Mouse (Mus musculus) left cerebral cortex, postnatal 36 days (tissue): ENCODE data around the gene Isy1. TPM values are rescaled to one million over a fixed set of nuclear protein-coding genes. Genes with fewer than 3 reads are reported as not detected.

Experiments
- DNase-seq, 2 experiments: peaks; one replicate each; pipeline ENCODE4 v3.0.0; 2021 to 2022; ENCODE audit warnings: low spot score in 2 of 2, mixed read lengths in 1 of 2
- intact Hi-C: fragments of 180-260 bp; cut with DNase I; formaldehyde crosslinking; loops from one replicate; pipeline ENCODE4 v1.15.1; 2025
- total RNA-seq, 2 experiments: library from RNA; stranded (reverse); gene quantifications; 2 replicates each; pipeline ENCODE4 v1.2.3; 2021

Gene Isy1
- total RNA-seq: 10 to 100 TPM; 24.3 to 39.2 TPM

DNA sequence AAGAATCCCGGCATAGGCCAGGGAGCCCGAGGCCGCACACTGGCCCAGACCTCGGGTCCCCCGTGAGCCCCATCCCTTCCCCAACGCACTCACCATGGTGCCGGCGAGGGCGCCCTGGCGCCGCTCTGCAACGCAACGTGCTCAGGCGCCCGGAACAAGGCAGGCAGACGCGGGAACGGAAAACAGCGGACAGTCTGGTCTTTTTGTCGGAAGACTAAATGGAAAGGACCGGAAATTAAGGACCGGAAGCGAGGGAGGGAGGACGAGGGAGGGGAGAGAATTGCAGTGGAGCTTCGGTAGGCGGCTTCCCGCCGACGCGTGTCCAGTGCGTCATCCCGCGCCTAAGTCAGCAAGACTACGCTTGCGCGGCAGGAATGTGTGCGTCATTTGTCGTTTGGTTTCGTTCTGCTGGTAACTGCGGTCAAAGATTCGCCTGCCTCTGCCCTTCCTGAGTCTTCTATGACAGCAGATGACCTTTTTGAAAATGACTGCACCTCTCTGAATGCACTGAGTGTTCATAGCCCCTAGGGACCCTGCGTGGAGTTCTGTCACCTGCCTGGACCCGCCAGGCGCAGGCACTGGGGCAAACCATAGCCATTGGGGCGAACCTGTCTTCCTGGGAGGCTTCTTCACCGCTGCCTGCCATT is at the start of gene Isy1:
Gene Isy1 (minus strand): TSS at position 248 of the 647 bp plus-strand sequence.
- DNase-seq: peak; percentile 95 to 96
- intact Hi-C loops: loop anchor here (1.0 to 10.0 kb wide), 4 partner anchors 13 to 146 kb away; partner anchors contain the start of genes Cnbp, Copg1 and H1fx

DNA sequence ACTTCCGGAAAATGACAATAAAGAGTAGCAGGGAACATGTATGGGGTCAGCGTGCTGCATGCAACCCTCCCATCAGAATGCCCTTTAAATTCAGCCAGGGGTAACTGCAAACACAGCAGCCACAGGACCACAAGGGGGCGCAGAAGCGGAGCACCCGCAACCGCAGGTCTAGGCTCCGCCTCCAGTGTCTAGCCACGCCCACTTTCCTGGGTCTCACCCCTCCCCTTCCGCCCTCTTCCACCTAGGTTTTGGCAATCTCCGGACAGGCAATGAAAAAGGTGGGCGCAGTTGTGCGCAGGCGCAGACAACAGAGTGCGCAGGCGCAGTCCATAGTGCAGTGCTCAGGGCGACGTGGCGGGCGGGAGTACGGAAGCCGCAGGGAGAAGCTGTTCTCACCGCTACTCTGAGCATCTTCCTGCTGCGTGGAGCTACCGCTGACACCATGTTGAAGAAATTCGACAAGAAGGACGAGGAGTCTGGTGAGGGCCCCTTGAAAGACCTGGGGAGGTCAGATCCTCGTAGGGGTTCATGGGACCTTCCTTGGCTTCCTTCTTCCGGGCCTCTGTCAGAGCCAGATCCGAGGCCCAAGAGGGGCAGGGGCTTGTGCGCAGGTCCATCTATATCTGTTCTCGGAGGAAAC is 49.1 kb upstream of the Isy1 start, which contains the start of gene Copg1:
Gene Copg1 (plus strand): TSS at position 221 of the 640 bp plus-strand sequence.
- intact Hi-C loops: loop anchor here (2.0 to 5.0 kb wide), 3 partner anchors 37 to 105 kb away; partner anchors contain the start of genes Cnbp, Gm45140 and Isy1

DNA sequence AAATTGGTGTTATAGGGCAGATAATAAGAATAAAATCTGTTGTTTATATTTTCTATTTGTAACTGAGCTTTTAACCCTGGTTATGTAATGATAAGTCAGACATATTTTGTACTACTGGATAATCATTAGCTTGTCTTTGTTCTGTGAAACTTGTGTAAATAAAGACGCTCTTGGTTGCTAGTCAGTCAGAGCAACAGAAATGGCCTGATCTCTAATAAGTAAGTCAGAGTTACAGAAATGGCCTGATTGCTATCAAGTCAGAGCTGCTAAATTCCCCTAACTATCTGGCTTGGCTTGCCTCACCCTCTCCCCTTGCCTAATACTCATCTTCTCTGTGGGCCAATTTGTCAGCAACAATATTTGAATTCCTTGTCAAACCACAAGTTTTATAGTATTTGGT is 48.1 kb upstream of the Isy1 start:
- DNase-seq: no peak
- intact Hi-C loops: loop anchor here (2.0 to 5.0 kb wide), 3 partner anchors 36 to 106 kb away; partner anchors contain the start of genes Cnbp, Gm45140 and Isy1

More for the DNA sequence above, 49.1 kb upstream of the Isy1 start, which contains the start of gene Copg1:
- DNase-seq: peak; percentile 100

DNA sequence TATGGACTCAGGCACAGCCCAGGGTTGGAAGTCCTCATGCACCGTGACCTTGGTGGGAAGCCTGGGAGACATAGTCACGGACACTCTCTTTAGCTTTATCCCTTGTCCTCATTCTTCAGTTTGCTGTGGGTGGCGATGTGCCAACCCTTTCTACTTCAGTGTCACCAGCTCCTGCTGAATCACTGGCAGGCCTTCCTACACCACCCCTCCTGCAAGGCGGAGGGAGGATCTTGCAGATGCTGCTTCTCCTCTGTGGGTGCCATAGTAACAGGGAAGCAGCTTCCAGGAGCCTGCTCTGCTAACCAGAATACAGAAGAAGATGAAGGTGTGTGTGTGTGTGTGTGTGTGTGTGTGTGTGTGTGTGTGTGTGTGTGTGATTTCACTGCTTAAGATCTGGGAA is 44.2 kb upstream of the Isy1 start:
- intact Hi-C loops: no loop called here
- DNase-seq: peak; percentile 80 to 84

DNA sequence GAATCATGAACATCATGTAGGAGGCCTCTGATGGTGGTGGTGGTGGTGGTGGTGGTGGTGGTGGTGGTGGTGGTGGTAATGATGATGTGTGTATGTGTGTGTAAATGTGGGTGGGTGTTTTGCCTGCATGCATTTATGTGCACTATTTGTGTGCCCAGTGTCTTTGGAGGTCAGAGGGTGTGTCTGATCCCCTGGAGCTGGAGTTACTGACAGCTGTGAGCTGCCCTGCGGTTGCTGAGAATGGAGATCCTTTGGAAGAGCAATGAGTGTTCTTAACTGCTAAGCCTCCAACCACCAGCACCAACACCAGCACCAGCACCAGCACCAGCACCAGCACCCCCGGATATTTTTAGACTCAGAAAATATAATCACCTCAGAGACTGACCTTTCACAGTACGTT is 43.6 kb upstream of the Isy1 start:
- DNase-seq: no peak
- intact Hi-C loops: no loop called here

DNA sequence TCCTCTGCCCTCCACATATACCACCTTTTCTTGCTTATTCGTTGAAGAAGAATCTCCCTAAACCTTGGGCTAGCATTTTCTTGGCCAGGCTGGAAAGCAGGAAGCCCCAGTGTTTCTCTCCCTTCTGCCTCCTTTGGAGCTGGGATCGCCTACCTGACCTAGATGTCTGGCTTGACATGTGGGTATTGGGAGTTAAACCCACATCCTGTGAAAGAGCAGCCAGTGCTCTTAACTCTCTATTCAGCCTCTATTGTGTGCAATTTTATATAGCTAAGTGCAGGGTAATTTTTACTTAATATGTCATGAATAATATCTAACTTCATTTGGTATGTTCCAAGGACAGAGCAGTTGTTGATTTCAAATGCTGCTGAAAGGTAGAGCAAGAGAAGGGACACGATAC is 41.0 kb upstream of the Isy1 start:
- intact Hi-C loops: no loop called here

DNA sequence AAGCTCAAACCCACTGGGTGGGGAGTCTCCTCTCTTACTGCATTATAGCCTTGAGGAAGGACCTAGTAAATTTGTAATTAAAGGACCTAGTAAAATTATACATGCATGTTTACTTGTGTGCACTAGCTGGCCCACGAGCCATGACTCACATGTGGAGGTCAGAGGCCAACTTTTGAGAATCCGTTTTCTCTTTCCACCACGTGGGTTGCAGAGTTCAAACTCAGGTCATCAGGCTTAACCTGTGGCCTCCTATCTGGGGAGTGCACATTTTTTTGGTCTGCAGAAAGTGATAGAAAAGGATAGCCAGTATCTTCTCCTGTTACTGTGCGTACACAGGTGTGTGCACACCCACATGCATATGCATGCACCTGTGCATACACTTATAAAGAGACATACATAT is 40.4 kb upstream of the Isy1 start:
- no peak for DNase-seq
- intact Hi-C loops: no loop called here

More for the DNA sequence above, 41.0 kb upstream of the Isy1 start:
- no peak for DNase-seq

DNA sequence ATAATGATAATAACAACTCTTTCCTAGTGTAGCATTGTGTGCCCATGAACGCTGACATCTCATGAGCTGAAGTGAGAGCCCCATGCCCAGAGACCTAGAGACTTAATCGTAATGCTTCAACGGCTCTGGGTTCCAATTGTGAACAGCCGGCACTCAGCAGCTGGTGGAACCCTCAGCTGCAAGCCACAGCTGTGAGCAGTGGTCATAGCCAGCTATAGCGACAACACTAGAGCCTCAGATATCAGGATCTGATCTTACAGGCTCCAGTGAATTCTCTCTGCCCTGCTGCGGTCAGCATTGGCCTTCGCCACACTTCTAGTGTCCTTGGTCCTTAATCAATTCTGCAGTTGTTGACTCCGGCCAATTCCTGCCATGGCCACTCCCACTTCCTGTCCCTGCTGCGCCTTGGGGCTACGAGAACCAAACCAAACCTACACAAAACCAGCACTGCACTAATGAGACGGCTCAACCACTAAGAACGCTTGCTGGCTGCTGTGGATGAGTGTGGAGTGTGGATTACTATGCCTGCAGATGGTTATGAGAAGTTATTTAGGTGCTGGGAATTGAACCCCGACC is 37.6 kb upstream of the Isy1 start:
- intact Hi-C loops: no loop called here
- DNase-seq: no peak

DNA sequence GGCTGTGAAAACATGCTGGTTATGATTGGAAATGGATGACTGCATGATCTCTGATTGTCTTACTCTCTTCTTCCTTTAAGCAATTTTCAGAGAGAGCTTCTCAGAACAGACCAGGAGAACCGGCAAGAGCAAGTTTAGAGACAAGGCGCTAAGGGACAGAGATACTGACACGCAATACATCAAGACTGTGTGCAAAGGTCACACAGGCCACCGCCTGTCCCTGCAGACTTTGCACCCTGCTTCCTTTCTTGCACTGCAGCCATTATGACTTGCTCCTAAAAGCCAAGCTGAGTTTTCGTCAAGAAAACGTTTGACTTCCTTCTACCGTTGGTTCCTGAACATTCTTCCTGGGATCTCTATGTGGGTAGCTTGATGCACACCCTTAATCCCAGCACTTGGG is 37.0 kb upstream of the Isy1 start:
- no peak for DNase-seq
- intact Hi-C loops: no loop called here

DNA sequence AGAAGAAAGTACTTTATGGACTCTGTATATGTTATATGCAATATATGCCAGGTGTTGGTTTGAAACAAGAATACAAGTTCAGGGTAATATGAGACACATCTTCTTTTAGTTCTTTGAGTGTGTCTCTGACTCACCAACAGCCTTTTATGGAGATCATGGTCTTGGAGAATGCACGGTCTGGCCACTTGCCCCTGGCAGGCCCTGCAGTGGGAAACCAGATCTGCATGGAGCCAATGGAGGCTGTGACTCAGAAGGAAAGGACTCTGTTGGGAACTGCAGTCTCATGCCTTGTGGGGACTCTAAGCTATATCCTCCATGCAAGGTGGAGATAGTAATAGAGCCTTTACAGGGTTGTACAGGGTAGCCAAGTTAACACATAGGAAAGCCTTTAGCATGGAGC is 36.5 kb upstream of the Isy1 start:
- no peak for DNase-seq
- intact Hi-C loops: no loop called here

DNA sequence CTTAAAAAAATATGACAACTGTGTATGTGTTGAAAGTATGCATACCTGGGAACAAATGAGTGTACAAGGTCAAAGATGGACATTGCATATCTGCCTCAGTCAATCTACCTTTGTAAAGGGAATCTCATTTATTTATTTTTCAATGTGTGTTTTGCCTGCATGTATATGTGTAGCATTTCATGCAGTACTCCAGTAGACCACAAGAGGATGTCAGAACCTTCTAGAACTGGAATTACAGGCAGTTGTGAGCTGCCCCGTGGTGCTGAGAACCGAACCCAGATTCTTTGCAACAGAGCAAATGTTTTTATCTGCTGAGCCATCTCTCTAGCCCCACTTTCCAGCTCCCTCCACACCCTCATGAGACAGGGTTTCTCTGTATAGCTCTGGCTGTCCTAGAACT is 35.4 kb upstream of the Isy1 start:
- DNase-seq: no peak

DNA sequence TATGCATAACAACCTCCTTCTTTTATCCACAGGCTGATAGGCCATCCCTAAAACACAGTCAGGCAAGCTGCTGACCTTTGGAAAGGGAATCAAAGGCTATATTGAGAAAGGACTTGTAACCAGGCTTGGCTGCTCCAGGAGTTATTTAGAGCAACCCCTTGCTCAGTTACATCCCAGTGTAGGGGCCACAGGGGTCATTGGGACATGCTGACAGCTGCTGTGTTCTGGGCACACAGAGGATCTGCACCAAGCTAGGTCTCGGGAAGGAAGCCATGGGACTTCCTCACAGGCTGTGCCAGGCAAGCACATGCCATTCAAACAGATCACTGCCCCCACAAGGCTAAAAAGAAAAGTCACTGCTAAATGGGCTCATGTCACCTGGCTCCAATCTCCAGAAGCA is 34.5 kb upstream of the Isy1 start:
- intact Hi-C loops: no loop called here
- DNase-seq: no peak

More for the DNA sequence above, 35.4 kb upstream of the Isy1 start:
- intact Hi-C loops: no loop called here

DNA sequence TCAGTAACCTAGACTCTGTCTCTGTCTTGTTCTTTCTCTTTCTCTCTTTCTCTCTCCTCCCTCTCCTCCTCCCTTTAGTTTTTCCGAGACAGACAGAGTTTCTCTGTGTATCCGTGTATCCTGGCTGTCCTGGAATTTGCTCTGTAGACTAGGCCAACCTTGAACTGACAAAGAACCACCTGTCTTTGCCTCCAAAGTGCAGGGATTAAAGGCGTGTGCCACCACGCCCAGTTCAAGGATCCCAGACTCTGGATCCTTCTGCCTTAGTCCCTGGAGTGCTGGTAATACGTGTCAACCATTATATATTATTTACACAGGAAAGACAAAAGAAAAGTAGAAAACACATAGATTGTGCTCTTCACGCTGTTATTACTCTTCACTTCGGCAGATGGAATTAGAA is 32.6 kb upstream of the Isy1 start:
- DNase-seq: no peak
- intact Hi-C loops: no loop called here

DNA sequence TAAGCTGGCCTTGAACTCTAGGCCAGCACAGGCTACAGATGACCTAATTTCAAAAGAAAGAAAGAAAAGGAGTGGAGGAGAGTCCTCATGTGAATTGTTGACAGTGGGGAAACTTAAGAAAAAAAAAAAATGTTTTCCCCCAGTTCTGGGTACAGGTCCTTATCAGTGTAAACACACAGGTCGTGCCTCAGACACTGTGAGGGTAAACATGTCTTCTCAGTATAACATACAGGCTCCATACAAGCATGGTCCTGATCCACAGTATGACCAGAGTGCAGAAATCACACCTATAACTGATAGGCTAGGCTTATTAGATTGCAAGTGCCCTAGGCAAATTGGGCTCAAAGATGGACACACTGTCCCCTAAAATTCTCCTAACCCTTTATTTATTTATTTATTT is 31.8 kb upstream of the Isy1 start:
- intact Hi-C loops: no loop called here
- DNase-seq: no peak

DNA sequence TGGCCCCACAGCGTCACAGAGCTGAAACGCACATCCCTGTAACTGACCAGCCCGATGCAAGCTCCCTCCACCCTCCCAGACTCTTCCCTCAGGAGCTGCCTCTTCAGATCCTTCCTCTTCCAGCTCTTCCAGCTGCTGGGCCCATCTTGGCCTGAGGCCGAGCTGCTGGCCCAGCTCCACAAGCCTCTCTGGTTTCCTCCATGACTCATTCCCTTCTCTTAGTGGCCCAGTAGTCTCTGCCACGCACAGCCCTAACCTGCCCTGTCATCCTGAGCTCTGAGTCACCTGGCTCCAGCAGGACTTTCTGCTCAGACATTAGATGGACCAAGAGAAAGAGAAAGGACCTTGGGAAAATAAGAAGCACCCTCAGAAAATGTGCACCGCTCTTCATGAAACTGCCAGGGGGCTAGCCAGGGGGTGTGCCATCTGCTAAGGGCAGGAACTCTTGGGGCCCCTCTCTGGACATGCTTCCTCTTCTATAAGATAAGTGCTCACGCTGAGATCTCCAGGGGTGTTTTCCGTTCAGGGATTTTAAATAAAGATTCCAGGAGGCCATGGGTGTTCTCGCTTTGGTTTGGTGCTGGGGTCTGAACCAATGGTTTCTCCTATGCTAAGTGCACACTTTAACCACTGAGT is 30.4 kb upstream of the Isy1 start:
- intact Hi-C loops: no loop called here
- peak in 1 of 2 experiments; percentile 30 for DNase-seq

DNA sequence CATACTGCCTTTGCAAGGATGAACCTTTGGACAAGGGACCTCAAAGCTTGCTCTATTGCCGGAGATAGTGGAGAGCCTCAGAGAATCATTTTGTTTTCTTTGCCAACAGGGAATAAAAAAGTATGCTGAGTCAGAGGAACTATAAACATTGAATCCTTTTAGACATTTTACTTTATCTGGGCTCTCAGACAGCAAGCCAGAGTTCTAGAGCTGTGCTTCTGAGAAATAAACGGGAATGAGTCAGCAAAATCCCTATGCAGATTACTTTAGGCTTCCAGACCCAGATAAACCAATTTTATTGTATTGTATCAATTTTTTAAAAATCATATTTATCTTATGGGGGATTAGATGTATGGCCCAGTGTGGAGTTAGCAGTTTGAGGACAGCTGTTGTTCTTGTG is 28.7 kb upstream of the Isy1 start:
- intact Hi-C loops: no loop called here
- DNase-seq: no peak

DNA sequence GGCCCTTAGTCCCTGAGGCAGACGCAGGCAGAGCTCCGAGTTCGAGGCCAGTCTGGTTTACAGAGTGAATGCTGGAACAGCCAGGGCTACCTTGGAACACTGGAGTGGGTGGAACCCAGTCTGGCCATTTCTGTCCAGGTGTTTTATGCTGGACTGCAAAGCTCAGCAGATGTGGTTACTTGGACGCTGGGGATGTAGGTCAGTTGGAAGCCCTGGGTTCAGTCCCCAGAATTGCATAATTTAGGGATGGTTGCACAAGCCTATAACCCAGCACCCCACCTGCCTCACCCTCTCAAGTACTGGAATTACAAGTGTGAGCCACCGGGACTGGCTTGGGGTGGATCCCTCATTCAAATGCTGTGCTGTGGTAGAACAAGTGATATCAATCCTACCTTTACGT is 27.6 kb upstream of the Isy1 start:
- intact Hi-C loops: no loop called here
- DNase-seq: no peak

DNA sequence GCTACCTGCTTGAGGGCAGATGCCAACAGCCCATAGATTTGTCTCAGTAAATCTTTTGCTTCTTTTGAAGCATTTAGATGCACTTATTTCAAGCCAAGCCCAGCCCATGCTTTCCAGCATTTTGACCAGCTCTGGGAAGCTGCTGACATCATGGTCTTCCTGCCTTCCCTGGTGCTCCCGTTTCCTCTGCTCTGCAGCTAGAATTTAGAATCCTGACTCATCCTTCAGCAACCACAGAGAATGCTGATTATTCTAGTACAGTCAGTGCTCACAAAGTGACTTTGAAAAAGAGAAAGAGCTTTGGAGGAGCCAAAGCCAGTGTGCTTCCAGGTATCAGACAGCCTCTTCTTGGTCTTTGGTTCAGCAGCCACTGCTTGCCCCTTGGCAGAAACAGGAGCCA is 18.5 kb upstream of the Isy1 start:
- peak in 1 of 2 experiments; percentile 24 for DNase-seq

DNA sequence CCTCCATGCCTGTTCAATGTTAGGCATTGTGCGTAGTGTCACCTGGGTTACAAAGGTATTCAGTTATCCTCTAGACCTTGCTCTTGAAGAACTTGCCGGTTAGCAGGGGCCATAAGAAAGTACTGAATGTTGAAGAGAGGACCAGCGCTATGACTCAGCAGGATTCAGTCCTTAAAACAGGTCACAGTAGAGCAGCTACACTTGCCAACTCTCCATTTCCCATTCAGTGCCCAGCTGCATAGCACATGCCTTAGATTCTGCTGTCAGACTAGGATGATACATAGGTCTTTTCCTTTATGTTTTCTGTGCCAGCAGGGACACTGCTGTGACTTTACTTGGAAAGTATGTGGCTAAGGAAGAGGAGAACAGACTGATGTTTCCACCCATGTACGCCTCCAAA is 14.8 kb upstream of the Isy1 start:
- intact Hi-C loops: no loop called here
- DNase-seq: no peak

More for the DNA sequence above, 18.5 kb upstream of the Isy1 start:
- intact Hi-C loops: no loop called here

DNA sequence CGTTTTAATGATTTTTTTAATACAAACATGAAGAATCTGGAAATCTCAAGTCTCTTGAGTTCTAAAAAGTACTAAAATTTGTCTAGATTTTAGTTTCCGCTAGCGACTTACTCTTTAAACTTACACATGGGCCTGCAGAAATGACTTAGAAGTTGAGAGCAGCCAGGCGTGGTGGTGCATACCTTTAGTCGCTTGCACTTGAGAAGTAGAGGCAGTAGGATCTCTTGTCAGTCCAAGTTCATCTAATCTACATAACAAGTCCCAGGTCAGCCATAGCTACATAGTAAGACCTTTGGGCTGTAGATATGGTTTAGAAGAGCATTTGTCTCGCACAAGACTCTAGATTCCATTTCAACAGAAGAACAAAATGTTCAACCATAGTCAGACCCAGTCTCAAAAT is 13.3 kb upstream of the Isy1 start:
- intact Hi-C loops: loop anchor here (1.0 to 2.0 kb wide), 2 partner anchors 14 to 35 kb away; partner anchors contain the start of genes Copg1 and Isy1
- DNase-seq: no peak
